Mouse (Mus musculus): Measurements from ENCODE around the gene Gm10837.

Gm10837 gene

DNA sequence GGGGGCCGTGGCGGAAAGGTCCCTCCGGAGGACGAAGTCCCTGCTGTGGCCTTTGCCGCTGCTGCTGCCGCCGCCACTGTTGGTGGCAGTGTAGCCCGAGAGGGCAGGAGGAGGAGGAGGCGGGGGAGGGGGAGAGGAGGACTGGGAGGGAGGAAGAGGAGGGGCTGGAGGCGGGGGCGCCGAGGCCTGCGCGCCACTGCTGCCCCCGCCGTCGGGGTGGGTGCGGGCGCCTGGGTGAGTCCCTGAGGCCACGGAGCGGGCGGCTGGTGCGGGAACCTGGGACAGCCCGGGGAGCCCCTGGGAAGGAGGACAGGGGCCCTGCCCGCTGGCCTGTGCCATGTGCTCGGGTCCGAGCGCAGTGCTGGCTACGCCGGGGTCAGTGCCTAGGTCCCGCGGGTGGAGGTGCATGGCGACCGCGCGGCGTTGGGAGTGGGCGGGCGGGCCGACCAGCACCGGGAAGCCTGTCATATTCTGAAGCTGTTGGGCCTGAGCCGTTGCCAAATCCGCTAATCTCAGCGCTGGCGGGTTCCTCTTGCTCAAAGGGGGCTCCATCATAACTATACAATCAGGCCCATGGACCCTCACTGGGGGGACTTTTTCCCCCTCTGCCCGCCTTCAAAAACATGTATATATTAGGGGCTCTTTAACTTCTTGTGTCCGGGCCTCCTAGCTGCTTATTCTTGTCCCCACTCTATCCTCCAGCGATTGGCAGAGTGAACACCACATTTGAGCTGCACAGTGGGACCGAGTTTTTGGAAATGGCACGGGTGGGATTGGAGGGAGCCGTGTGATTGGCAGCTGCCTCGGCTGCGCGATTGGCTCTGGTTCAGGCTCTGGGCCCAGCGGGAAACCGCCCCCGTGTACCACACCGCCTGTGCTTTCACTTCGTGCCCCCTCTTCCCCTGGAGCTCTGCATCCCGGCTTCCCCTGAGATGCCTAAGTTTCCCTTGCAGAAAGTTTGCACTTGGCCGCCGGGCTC lies 25.3 kb upstream of the Gm10837 start, which contains the start of gene Zic5:
Gene Zic5, minus strand, starts transcription at position 915 of the 979 bp plus-strand sequence.
- no peak for DNase-seq (ENCODE audit: low spot score)

DNA sequence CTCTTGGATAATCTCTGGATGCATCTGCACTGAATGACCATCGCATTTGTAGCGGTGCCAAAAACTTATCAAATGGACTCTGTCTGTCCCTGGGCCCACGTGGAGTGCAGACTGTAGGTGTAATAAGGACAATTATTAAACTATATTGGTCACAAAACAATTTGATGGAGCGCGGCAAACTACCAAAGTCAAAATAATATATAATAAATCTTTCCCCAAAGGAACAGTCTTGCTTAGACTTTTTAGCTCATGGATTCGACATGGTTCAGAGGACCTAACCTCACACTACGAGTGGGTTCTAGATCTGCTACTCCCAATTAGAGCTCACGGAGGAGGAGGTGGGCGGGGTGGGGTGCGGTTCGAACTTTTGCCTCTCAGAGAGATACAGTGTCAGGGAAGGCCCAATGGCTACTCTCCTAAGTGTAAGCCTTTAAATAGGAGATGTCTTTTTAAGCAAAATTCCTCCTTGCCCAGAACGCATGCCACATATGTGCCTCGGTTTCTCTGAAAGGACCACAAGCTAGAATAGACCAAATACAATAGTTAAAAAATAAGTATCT lies 24.4 kb upstream of the Gm10837 start:
- DNase-seq (ENCODE audit: low spot score), result no peak

- DNase-seq (ENCODE audit: low spot score), result no peak
Observed at GRCm38 (mm10) chr14:122466756-122467362, 23.5 kb upstream of the Gm10837 start.

GRCm38 (mm10) chr14:122467926-122468841 lies 22.2 kb upstream of the Gm10837 start:
- DNase-seq (ENCODE audit: low spot score), result no peak

- no peak for DNase-seq (ENCODE audit: low spot score)
Observed at GRCm38 (mm10) chr14:122468971-122469755, 21.2 kb upstream of the Gm10837 start.

DNA sequence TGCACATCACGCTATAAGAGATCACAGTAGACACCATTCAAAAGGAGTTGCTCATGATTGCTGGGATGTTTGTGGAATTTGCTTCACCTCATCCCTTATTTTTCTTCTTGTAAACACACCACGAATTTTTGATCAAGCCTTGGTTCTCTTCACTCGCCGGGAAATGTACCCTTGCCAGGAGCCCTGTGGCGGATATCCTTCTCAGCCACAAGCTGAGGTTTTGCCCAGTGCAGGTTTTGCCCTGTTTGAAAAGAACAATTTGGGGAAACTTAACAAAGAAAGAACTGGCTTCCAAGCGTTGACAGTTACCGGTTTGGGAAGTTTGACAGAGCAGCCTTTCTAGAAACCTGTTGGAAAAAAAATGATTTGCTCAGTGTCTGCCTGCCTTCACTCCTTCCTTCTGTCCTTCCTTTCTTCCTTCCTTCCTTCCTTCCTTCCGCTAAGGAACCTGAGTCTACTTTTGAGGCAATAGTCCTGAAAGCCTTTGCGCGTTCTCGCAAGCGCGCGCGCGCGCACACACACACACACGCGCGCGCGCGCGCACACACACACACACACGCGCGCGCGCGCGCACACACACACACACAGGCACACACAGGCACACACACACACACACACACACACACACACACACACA lies 18.8 kb upstream of the Gm10837 start:
- DNase-seq (ENCODE audit: low spot score), result no peak

- no peak for DNase-seq (ENCODE audit: low spot score)
Observed at GRCm38 (mm10) chr14:122472161-122472560, 18.2 kb upstream of the Gm10837 start.

GRCm38 (mm10) chr14:122472647-122473046 lies 17.7 kb upstream of the Gm10837 start:
- DNase-seq (ENCODE audit: low spot score), result no peak

- no peak for DNase-seq (ENCODE audit: low spot score)
Observed at GRCm38 (mm10) chr14:122473211-122473751, 17.1 kb upstream of the Gm10837 start.

GRCm38 (mm10) chr14:122474041-122474890 lies 16.1 kb upstream of the Gm10837 start:
- DNase-seq (ENCODE audit: low spot score), result no peak

DNA sequence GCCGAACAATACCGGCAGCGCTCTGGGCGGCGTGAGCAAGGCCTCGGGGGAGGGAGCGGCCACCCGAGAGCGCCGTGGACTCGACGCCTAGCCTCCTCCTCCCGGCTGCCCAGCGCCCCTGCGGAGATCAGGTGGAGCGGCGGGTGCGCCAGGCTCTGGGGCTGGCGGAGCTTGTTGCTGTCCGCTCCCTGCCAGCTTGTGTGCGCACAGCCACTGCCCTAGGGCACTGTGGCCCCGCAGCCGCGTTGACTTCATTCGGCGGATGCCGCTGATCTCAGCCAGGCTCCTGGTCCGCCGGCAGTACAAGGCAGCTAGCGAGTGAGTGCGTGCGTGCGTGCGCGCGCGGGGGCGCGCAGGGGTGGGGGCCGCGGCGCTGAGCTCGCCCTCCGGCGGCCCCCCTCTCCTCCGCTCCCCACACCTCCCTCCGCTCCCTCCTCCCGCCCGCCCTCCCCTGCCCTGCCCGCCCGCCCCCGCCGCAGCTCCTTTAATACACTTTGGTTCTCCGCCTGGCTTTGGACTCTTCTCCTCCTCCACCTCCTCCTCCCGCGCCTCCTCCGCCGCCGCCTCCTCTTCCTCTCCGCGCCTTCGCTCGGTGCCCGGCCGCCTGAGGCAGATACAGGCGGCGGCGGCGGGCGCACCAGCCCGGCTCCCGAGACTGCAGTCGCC lies 15.4 kb upstream of the Gm10837 start, which contains the start of gene Zic2:
Gene Zic2, plus strand, starts transcription at position 545 of the 666 bp plus-strand sequence.
- DNase-seq (ENCODE audit: low spot score), result no peak

DNA sequence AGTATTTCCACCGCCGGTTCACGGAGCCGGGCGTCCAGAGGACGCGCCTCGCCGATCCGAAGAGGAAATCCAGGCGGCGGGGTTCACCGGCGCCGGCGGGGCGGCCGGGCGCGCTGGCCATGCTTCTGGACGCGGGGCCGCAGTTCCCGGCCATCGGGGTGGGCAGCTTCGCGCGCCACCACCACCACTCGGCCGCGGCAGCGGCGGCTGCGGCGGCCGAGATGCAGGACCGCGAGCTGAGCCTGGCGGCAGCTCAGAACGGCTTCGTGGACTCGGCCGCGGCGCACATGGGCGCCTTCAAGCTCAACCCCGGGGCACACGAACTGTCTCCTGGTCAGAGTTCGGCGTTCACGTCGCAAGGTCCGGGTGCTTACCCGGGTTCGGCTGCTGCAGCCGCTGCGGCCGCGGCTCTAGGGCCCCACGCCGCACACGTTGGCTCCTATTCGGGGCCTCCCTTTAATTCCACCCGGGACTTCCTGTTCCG lies 14.8 kb upstream of the Gm10837 start:
- DNase-seq (ENCODE audit: low spot score), result no peak

DNA sequence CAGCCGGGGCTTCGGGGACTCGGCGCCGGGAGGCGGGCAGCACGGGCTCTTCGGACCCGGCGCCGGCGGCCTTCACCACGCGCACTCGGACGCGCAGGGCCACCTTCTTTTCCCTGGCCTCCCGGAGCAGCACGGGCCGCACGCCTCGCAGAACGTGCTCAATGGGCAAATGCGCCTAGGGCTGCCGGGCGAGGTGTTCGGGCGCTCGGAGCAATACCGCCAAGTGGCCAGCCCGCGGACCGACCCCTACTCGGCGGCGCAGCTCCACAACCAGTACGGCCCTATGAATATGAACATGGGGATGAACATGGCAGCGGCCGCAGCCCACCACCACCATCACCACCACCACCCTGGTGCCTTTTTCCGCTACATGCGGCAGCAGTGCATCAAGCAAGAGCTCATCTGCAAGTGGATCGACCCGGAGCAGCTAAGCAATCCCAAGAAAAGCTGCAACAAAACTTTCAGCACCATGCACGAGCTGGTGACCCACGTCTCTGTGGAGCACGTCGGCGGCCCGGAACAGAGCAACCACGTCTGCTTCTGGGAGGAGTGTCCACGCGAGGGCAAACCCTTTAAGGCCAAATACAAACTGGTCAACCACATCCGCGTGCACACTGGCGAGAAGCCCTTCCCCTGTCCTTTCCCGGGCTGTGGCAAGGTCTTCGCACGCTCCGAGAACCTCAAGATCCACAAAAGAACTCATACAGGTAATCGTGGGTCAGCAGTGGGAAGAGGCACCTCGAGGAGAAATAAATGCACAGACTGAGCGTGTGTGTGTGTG lies 14.2 kb upstream of the Gm10837 start:
- DNase-seq (ENCODE audit: low spot score), result no peak

DNA sequence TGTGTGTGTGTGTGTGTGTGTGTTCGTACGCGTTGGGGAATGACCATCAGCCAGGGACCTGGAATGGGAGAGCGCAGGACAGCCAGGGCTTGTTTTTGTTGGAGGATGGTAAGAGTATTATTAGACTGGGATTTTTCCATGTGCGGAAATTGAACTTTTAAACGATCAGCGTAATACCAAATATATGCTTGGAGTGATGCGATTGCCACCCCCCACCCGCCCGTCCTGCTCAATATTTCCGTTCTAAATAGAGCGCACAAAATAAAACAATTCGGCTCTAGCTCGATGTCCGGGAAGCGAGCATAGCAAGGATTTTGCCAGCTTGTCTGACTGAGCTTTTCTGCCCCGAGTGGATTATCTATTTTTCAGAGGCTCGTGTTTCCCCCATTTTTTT lies 13.6 kb upstream of the Gm10837 start:
- no peak for DNase-seq (ENCODE audit: low spot score)

- DNase-seq (ENCODE audit: low spot score), result no peak
Observed at GRCm38 (mm10) chr14:122477261-122477671, 13.1 kb upstream of the Gm10837 start.

DNA sequence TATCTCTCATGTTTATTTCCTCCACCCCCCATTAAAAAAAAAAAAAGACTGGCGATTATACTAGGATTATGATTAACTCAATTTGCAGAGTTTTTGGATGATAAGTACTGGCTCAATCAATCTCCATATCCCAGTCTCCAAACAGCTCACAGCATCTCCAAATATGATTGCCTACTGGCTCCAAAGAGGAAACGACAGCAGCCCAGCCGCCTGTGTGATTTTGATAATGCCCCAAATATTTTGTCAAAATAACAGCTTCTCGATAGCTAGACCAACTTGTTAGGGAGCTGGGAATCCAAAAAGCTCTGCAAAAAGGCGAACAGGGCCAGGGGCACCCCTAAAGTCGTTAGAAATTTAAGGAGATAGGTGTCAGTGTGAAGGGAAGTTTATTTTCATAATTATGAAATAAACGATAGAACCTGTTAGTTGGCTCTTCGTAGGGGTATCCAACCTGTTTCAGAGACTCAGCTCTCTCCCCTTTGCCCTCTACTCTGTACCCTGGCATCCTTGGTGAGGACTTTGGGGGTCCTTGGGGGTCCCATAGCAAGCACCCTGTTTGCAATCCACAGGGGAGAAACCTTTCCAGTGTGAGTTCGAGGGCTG lies 12.3 kb upstream of the Gm10837 start:
- no peak for DNase-seq (ENCODE audit: low spot score)

GRCm38 (mm10) chr14:122478574-122479011 lies 11.8 kb upstream of the Gm10837 start:
- no peak for DNase-seq (ENCODE audit: low spot score)
